Mouse (Mus musculus): ENCODE measurements at regions not wholly inside any gene's neighbourhood (a gene's known extent, or its start where the extent isn't known, plus 50 kb on each side); places are given as distances from the start of the nearest gene placed in this dataset.

DNA sequence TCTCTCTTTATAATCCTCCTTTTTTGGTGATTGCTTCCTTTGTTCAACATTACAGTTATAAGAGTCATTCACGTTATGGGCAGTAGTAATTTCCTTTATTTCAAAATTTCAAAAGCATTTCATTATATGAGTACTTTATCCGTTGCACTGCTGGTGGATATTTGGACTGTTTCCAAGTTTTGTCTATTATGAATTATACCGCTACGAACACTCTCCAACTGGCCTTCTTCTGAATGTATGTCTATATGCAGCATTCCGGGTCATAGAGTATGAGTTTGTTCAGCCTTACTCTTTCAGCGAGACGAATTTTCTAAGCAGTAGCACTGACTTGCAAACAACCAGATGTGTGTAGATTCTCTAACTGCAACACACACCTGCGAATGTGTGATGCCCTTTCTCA, 57.8 kb downstream of the Dusp6 start:
- Histone ChIP-seq H3K36me3 (ENCODE audit: control insufficient read depth, insufficient read depth, low read length) (no peaks in the 10 kb centered on the region), H3K9me3 (replicated peaks; ENCODE audit: control insufficient read depth, low read length) (no peaks in the 10 kb centered on the region), H3K4me3 (ENCODE audit: low read depth, low read length) (no peak overlapping the region), H3K27ac (ENCODE audit: low read depth, low read length) (no peak overlapping the region), H3K4me1 (ENCODE audit: control insufficient read depth, insufficient read depth, low read length) (no peaks in the 10 kb centered on the region), H3K27me3 (replicated peaks; ENCODE audit: control insufficient read depth, insufficient read depth, low read length) (no peaks in the 10 kb centered on the region), H3K9ac (ENCODE audit: low read length) (no peak overlapping the region), H3K4me2 (ENCODE audit: low read length) (no peak overlapping the region)
- 78% methylated on average over 8 of the region's 8 CpGs for WGBS
- DNase-seq (ENCODE audit: low spot score) = no peak
- no peak for ATAC-seq

DNA sequence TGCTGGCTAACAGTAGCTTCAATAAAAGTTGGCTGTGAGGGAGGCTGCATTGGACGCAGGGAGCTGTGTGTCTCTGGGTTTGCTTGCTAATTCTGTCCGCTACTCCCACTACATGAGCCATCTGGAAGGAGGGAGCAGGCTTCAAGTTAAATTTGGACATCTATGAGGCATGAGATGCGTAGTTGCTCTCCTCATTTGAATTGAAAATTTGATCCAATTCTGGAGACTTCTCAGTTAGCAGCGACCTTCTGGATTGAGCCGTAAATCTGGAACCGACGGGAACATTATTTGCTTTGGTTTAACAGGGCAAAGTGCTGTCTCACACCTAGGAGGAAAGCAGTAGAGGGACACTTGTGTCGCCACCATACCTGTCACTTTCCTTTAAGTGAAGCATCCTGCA, 60.3 kb downstream of the Dusp6 start:
- Histone ChIP-seq H3K4me2 (ENCODE audit: low read length) (no peak overlapping the region), H3K4me1 (ENCODE audit: control insufficient read depth, insufficient read depth, low read length) (no peaks in the 10 kb centered on the region), H3K9me3 (replicated peaks; ENCODE audit: control insufficient read depth, low read length) (no peaks in the 10 kb centered on the region), H3K27ac (ENCODE audit: low read depth, low read length) (no peak overlapping the region), H3K4me3 (ENCODE audit: low read depth, low read length) (no peak overlapping the region), H3K9ac (ENCODE audit: low read length) (no peak overlapping the region), H3K36me3 (ENCODE audit: control insufficient read depth, insufficient read depth, low read length) (no peaks in the 10 kb centered on the region), H3K27me3 (replicated peaks; ENCODE audit: control insufficient read depth, insufficient read depth, low read length) (no peaks in the 10 kb centered on the region)
- WGBS = 92% methylated on average over 8 of the region's 8 CpGs
- DNase-seq (ENCODE audit: low spot score) (no peak), ATAC-seq (no peak)

DNA sequence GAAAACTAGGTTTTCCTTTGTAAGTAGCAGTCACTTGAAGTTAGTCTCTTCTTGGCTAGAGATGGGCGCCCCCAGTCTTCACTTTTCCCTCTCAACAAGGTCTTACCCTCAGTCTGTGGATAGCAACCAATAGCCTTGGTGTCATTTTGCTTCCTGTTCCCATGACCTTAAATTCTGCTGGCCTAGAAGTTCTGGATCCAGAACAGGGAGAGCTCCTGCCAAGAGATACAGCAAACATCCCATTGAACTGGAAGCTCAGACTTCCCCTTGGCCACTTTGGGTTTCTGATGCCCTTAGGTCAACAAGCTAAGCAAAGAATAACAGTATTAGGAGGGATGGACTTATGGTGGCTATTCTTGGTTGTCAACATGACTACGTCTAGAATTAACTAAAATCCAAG, 64.5 kb downstream of the Dusp6 start:
- 89% methylated on average over 2 of the region's 2 CpGs for WGBS
- DNase-seq (ENCODE audit: low spot score) = no peak

DNA sequence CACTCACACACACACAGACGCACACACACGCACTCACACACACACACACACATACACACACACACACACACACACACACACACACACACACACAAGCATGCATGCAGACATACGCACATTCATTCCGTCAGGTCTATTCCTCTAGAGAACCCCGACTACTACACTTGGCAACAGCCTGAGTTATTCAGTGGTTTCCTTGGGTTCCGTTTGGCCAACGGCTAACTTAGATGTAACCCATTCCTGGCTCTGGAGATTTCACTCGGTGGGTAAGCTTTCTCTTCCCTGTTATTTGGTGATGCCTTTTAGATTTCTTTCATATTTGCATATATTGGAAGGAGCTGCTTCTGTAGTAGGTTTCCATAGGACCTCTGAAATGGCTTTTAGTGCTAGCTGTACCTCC, 65.5 kb downstream of the Dusp6 start:
- peaks cover 4% of the 10 kb centered on the region; the same call in 1 of the 2 replicates for H3K4me1 ChIP-seq (ENCODE audit: control insufficient read depth, insufficient read depth, low read length)
- H3K27ac ChIP-seq (ENCODE audit: low read depth, low read length) = no peak overlapping the region
- H3K36me3 ChIP-seq (ENCODE audit: control insufficient read depth, insufficient read depth, low read length) = no peaks in the 10 kb centered on the region
- no peak overlapping the region for H3K4me2 ChIP-seq (ENCODE audit: low read length)
- WGBS = 90% methylated on average over 8 of the region's 8 CpGs
- H3K9me3 ChIP-seq (replicated peaks; ENCODE audit: control insufficient read depth, low read length) = no peaks in the 10 kb centered on the region
- no peak overlapping the region for H3K4me3 ChIP-seq (ENCODE audit: low read depth, low read length)
- H3K27me3 ChIP-seq (replicated peaks; ENCODE audit: control insufficient read depth, insufficient read depth, low read length) = no peaks in the 10 kb centered on the region
- no peak for DNase-seq (ENCODE audit: low spot score)
- ATAC-seq = no peak
- H3K9ac ChIP-seq (ENCODE audit: low read length) = no peak overlapping the region

More for the DNA sequence above, 64.5 kb downstream of the Dusp6 start:
- Histone ChIP-seq H3K9me3 (replicated peaks; ENCODE audit: control insufficient read depth, low read length) (no peaks in the 10 kb centered on the region), H3K9ac (ENCODE audit: low read length) (no peak overlapping the region), H3K4me2 (ENCODE audit: low read length) (no peak overlapping the region), H3K4me1 (ENCODE audit: control insufficient read depth, insufficient read depth, low read length) (peaks cover 4% of the 10 kb centered on the region; the same call in 1 of the 2 replicates), H3K27ac (ENCODE audit: low read depth, low read length) (no peak overlapping the region), H3K27me3 (replicated peaks; ENCODE audit: control insufficient read depth, insufficient read depth, low read length) (no peaks in the 10 kb centered on the region), H3K4me3 (ENCODE audit: low read depth, low read length) (no peak overlapping the region), H3K36me3 (ENCODE audit: control insufficient read depth, insufficient read depth, low read length) (no peaks in the 10 kb centered on the region)
- no peak for ATAC-seq

DNA sequence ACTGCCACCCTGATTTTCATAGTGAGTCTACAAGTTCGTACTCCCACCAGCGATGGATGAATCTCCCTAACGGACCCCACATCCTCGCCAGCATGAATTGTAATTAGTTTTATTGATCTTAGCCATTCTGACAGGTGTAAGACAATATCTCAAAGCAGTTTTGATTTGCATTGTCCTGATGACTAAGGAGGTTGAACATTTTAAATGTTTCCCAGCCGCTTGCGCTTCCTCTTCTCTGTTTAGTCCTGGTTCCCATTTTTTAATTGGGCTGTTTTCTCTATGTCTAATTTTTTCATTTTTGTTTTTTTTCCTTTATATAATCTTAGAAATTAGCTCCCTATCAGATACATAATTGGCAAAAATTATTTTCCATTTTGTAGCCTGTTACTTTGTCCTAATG, 66.4 kb downstream of the Dusp6 start:
- H3K4me1 ChIP-seq (ENCODE audit: control insufficient read depth, insufficient read depth, low read length) = peaks cover 4% of the 10 kb centered on the region; the same call in 1 of the 2 replicates
- ATAC-seq (no peak), DNase-seq (ENCODE audit: low spot score) (no peak)
- H3K9ac ChIP-seq (ENCODE audit: low read length) = no peak overlapping the region
- H3K27ac ChIP-seq (ENCODE audit: low read depth, low read length) = no peak overlapping the region
- no peaks in the 10 kb centered on the region for H3K27me3 ChIP-seq (replicated peaks; ENCODE audit: control insufficient read depth, insufficient read depth, low read length)
- H3K9me3 ChIP-seq (replicated peaks; ENCODE audit: control insufficient read depth, low read length) = no peaks in the 10 kb centered on the region
- no peak overlapping the region for H3K4me3 ChIP-seq (ENCODE audit: low read depth, low read length)
- WGBS = 88% methylated on average over 6 of the region's 6 CpGs
- H3K4me2 ChIP-seq (ENCODE audit: low read length) = no peak overlapping the region
- H3K36me3 ChIP-seq (ENCODE audit: control insufficient read depth, insufficient read depth, low read length) = no peaks in the 10 kb centered on the region

DNA sequence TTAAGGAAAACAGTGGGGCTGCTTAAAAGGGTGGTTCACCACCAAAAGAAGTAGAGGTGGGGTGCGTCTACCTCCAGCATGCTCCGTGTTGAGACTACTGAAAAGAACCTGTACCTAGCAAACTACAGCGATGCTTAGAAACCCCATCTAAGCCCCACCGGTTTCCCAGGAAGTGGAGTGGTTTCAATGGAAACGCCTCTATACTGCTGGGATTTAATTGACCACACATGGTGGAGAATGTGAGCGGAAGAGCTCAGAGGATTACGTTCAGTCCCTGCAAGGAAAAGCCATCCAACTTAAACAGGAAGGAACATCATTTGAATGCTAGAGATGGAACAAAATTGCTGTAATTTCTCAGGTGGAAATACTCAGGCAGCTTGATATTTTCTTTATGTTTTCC, 67.5 kb downstream of the Dusp6 start:
- DNase-seq (ENCODE audit: low spot score) = peak; percentile 21

DNA sequence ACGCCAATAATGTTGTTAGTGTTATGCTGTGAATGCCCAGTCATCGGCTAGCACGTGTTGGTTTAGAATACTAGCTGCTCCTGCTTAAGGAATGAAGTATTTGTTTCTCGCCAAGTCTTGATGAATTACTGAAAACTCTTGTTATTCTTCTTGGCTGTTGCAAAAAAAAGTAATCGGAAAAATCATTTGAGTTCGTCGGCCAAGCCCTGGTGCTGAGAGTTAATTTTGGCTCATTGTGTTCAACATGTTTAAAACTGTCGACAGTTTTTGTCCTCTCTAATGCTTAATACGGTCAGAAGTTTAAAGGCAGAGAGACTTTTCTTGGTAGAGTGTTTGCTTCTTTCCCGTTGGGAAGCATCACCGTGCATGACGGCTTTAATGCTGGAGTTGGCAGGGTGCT, 68.8 kb downstream of the Dusp6 start:
- WGBS = 94% methylated on average over 12 of the region's 12 CpGs
- Histone ChIP-seq H3K36me3 (ENCODE audit: control insufficient read depth, insufficient read depth, low read length) (no peaks in the 10 kb centered on the region), H3K4me1 (ENCODE audit: control insufficient read depth, insufficient read depth, low read length) (peaks cover 4% of the 10 kb centered on the region; the same call in 1 of the 2 replicates), H3K9ac (ENCODE audit: low read length) (no peak overlapping the region), H3K27ac (ENCODE audit: low read depth, low read length) (no peak overlapping the region), H3K9me3 (replicated peaks; ENCODE audit: control insufficient read depth, low read length) (no peaks in the 10 kb centered on the region), H3K4me3 (ENCODE audit: low read depth, low read length) (no peak overlapping the region), H3K27me3 (replicated peaks; ENCODE audit: control insufficient read depth, insufficient read depth, low read length) (no peaks in the 10 kb centered on the region), H3K4me2 (ENCODE audit: low read length) (no peak overlapping the region)
- ATAC-seq = no peak
- no peak for DNase-seq (ENCODE audit: low spot score)

More for the DNA sequence above, 67.5 kb downstream of the Dusp6 start:
- Histone ChIP-seq H3K9me3 (replicated peaks; ENCODE audit: control insufficient read depth, low read length) (no peaks in the 10 kb centered on the region), H3K4me3 (ENCODE audit: low read depth, low read length) (no peak overlapping the region), H3K36me3 (ENCODE audit: control insufficient read depth, insufficient read depth, low read length) (no peaks in the 10 kb centered on the region), H3K4me2 (ENCODE audit: low read length) (no peak overlapping the region), H3K27me3 (replicated peaks; ENCODE audit: control insufficient read depth, insufficient read depth, low read length) (no peaks in the 10 kb centered on the region), H3K27ac (ENCODE audit: low read depth, low read length) (no peak overlapping the region), H3K9ac (ENCODE audit: low read length) (no peak overlapping the region), H3K4me1 (ENCODE audit: control insufficient read depth, insufficient read depth, low read length) (peaks cover 4% of the 10 kb centered on the region; the same call in 1 of the 2 replicates)
- WGBS = 16% methylated on average over 7 of the region's 7 CpGs
- no peak for ATAC-seq

DNA sequence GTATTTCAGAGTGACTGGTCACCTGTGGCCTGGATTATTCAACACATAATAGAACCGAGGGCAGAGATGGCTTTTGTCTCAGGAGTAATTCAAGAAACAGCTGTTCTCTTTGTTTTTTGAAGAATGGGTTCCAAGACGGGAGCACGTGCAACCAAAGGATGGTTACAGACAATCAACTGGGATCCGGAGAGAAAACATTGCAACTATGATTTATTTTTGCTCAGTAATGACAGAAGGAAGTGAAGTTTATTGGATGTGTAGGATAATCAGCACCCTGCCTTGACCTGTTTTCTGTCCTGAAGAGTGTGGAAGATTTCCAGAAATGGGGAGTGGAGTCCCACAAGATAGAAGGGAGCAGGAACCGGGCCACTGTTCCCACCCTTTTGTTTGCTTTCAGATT, 70.8 kb downstream of the Dusp6 start:
- DNase-seq (ENCODE audit: low spot score) (no peak), ATAC-seq (no peak)
- H3K9me3 ChIP-seq (replicated peaks; ENCODE audit: control insufficient read depth, low read length) = no peaks in the 10 kb centered on the region
- 56% methylated on average over 5 of the region's 5 CpGs for WGBS
- no peak overlapping the region for H3K4me3 ChIP-seq (ENCODE audit: low read depth, low read length)
- peaks cover 4% of the 10 kb centered on the region; the same call in 1 of the 2 replicates for H3K4me1 ChIP-seq (ENCODE audit: control insufficient read depth, insufficient read depth, low read length)
- H3K36me3 ChIP-seq (ENCODE audit: control insufficient read depth, insufficient read depth, low read length) = no peaks in the 10 kb centered on the region
- no peak overlapping the region for H3K27ac ChIP-seq (ENCODE audit: low read depth, low read length)
- no peak overlapping the region for H3K9ac ChIP-seq (ENCODE audit: low read length)
- H3K4me2 ChIP-seq (ENCODE audit: low read length) = no peak overlapping the region
- no peaks in the 10 kb centered on the region for H3K27me3 ChIP-seq (replicated peaks; ENCODE audit: control insufficient read depth, insufficient read depth, low read length)

DNA sequence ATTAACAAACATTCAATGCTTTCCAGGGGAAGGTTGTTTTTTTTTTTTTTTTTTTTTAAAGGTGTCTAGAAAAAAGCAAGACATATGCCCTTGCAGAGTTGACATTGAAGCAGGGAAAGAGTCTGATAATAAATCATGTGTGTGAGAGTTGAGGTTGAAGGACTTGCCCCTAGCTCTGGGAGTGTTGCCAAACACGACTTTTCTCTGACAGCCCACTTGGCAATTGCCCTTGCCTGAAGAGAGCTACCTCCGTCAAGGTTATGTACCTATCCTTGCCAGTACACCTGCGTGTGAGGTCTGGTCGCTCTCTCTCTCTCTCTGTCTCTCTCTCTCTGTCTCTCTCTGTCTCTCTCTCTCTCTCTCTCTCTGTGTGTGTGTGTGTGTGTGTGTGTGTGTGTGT, 73.1 kb downstream of the Dusp6 start:
- Histone ChIP-seq H3K36me3 (ENCODE audit: control insufficient read depth, insufficient read depth, low read length) (no peaks in the 10 kb centered on the region), H3K9me3 (replicated peaks; ENCODE audit: control insufficient read depth, low read length) (no peaks in the 10 kb centered on the region), H3K27ac (ENCODE audit: low read depth, low read length) (no peak overlapping the region), H3K9ac (ENCODE audit: low read length) (no peak overlapping the region), H3K4me2 (ENCODE audit: low read length) (no peak overlapping the region), H3K27me3 (replicated peaks; ENCODE audit: control insufficient read depth, insufficient read depth, low read length) (no peaks in the 10 kb centered on the region), H3K4me1 (ENCODE audit: control insufficient read depth, insufficient read depth, low read length) (no peaks in the 10 kb centered on the region), H3K4me3 (ENCODE audit: low read depth, low read length) (no peak overlapping the region)
- ATAC-seq = no peak
- DNase-seq (ENCODE audit: low spot score) = no peak
- 83% methylated on average over 4 of the region's 4 CpGs for WGBS
